Mouse (Mus musculus) cerebellum, adult 2 months (tissue): ENCODE data around the gene Vcam1.

Source experiments
- CTCF ChIP-seq: fragments of 200-500 bp; IDR thresholded peaks from 2 replicates; pipeline ENCODE4 v1.5.1; 2011; ENCODE audit warnings: low read depth, mild to moderate bottlenecking, control low read depth, low read length, moderate library complexity, borderline replicate concordance; ENCODE audit not compliant: insufficient read depth
- POLR2A ChIP-seq: fragments of 200-500 bp; IDR thresholded peaks from 2 replicates; pipeline ENCODE4 v1.6.1; 2011; ENCODE audit warnings: low read length, control low read depth, borderline replicate concordance; ENCODE audit not compliant: insufficient read depth

GRCm38 (mm10) chr3:116127836-116128235 lies 1.7 kb downstream of the Vcam1 start:
- TF ChIP-seq CTCF = no peak
- TF ChIP-seq POLR2A = no peak
